Mouse (Mus musculus): ENCODE data around the gene Epb41l5.

- no peak for TF ChIP-seq POLR2A (IDR thresholded peaks at IDR 0.05; ENCODE audit: extremely low read depth, insufficient read depth, low read length)
- TF ChIP-seq CTCF (IDR thresholded peaks at IDR 0.05; ENCODE audit: extremely low read depth, insufficient read depth, low read length) = no peak
Observed at GRCm38 (mm10) chr1:119499456-119499855, 149.3 kb downstream of the Epb41l5 start.

All from cortical plate, adult 2 months (tissue).